24 mouse cellular contexts compared by ENCODE assay signal in the genomic region with DNA sequence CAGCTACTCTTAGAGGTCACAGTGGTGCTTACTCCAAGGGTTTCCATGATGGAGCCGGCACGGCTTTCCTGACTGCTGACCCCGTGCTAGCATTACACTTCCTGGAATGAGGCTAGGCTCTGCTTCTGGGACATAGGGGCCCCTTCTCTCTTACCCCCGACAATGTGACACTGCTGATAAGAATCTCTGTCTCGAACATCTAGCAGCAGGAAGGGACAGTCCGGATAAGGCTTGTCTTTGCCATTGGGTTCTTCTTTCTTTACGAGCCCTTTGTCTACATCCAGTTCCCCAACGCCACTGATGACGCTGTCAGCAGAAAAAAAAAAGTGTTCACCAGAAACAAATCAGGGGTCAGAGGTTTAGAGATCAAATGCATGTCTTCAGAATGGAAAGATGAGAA. TPM values are rescaled to one million over a fixed set of nuclear protein-coding genes. Genes with fewer than 3 reads are reported as not detected.
"Had no signal": no experiment of that assay in that cellular context is flagged by ENCODE, and none has a peak within 500 bp of the region (broad histone marks: within the 10 kb centered on the region; RNA-seq: fewer than 3 reads in every experiment).

No protein-coding gene starts in this region.

- H3K27me3 ChIP-seq: intestine, embryonic 15.5 days; limb, embryonic 13.5 days; neural tube, embryonic 13.5 days; stomach, embryonic 15.5 days had no signal

- H3K4me3 ChIP-seq: intestine, embryonic 15.5 days; limb, embryonic 13.5 days; neural tube, embryonic 13.5 days; stomach, embryonic 15.5 days had no signal

- H3K4me2 ChIP-seq: intestine, embryonic 15.5 days; limb, embryonic 13.5 days; midbrain, embryonic 11.5 days; neural tube, embryonic 13.5 days; stomach, embryonic 15.5 days had no signal

- H3K36me3 ChIP-seq: intestine, embryonic 15.5 days; neural tube, embryonic 13.5 days; stomach, embryonic 15.5 days had no signal

- H3K27ac ChIP-seq: intestine, embryonic 15.5 days; limb, embryonic 13.5 days; liver, embryonic 14.5 days; neural tube, embryonic 13.5 days; stomach, embryonic 15.5 days had no signal

- H3K9me3 ChIP-seq: intestine, embryonic 15.5 days; limb, embryonic 13.5 days; neural tube, embryonic 13.5 days; stomach, embryonic 15.5 days had no signal

- ATAC-seq: intestine, embryonic 15.5 days; midbrain, embryonic 16.5 days had no signal

- DNase-seq: kidney, adult 2 months; kidney, postnatal 25 days; layer of hippocampus, adult 9-11 months; layer of hippocampus, postnatal 36 days; lung, adult 18-20 months; lung, postnatal 4 days; retina, postnatal 1 day; right cerebral cortex, postnatal 4 days; thymus, adult 2 months; thymus, postnatal 25 days had no signal

- H3K9ac ChIP-seq: intestine, embryonic 15.5 days; limb, embryonic 13.5 days; liver, embryonic 14.5 days; neural tube, embryonic 13.5 days; stomach, embryonic 15.5 days had no signal

RNA-seq across cellular contexts. Expression of a gene that starts 19.6 kb away (rescaled TPM):
- total RNA-seq: layer of hippocampus, adult 18-20 months; layer of hippocampus, postnatal 36 days; left cerebral cortex, adult 8-10 months; left cerebral cortex, postnatal 25 days; megakaryocyte, adult 5-6 weeks had no signal
- polyA plus RNA-seq: thymus, adult 2 months had no signal

RNA-seq across cellular contexts. Expression of a gene that starts 47.8 kb away (rescaled TPM):
- total RNA-seq: layer of hippocampus, adult 18-20 months; layer of hippocampus, postnatal 36 days; left cerebral cortex, adult 8-10 months; left cerebral cortex, postnatal 25 days; liver, adult 2 months; megakaryocyte, adult 5-6 weeks had no signal
- polyA plus RNA-seq: kidney, adult 2 months; liver, adult 2 months; lung, embryonic 16.5 days; midbrain, embryonic 16.5 days; neural tube, embryonic 13.5 days; spleen, adult 2 months; thymus, adult 2 months had no signal
